Mouse (Mus musculus): ENCODE measurements around the gene Zfp710. TPM values are rescaled to one million over a fixed set of nuclear protein-coding genes. Genes with fewer than 3 reads are reported as not detected.
"Not testable (repeated sequence)": the region's sequence is repeated elsewhere in the genome, so short reads cannot be mapped to it uniquely, and the experiment has no call there.

Gene Zfp710
- total RNA-seq, 2 experiments from 2014 or later = 14.1 to 15.5 TPM

GRCm38 (mm10) chr7:80050382-80050781, 25.8 kb downstream of the Zfp710 start:
- intact Hi-C loops (cut with DNase I; ENCODE audit: low total_unique reads); DNase-seq: not testable (repeated sequence)

GRCm38 (mm10) chr7:80051835-80052234, 27.2 kb downstream of the Zfp710 start:
- intact Hi-C loops (cut with DNase I; ENCODE audit: low total_unique reads) = no loop called here
- DNase-seq = no peak

GRCm38 (mm10) chr7:80052261-80052660, 27.6 kb downstream of the Zfp710 start:
- DNase-seq = peak; percentile 65
- intact Hi-C loops (cut with DNase I; ENCODE audit: low total_unique reads) = no loop called here

- DNase-seq = no peak
- intact Hi-C loops (cut with DNase I; ENCODE audit: low total_unique reads) = no loop called here
Observed at GRCm38 (mm10) chr7:80053147-80053546, 28.5 kb downstream of the Zfp710 start.

- intact Hi-C loops (cut with DNase I; ENCODE audit: low total_unique reads) = no loop called here
- no peak for DNase-seq
Observed at GRCm38 (mm10) chr7:80055781-80056180, 31.2 kb downstream of the Zfp710 start.

GRCm38 (mm10) chr7:80057002-80057691, 32.5 kb downstream of the Zfp710 start:
- intact Hi-C loops (cut with DNase I; ENCODE audit: low total_unique reads) = no loop called here
- DNase-seq = no peak

GRCm38 (mm10) chr7:80057781-80058180, 33.2 kb downstream of the Zfp710 start:
- DNase-seq = no peak
- intact Hi-C loops (cut with DNase I; ENCODE audit: low total_unique reads) = no loop called here

- intact Hi-C loops (cut with DNase I; ENCODE audit: low total_unique reads) = no loop called here
Observed at GRCm38 (mm10) chr7:80058405-80059063, 33.9 kb downstream of the Zfp710 start.

GRCm38 (mm10) chr7:80059064-80059838, 34.6 kb downstream of the Zfp710 start:
- no peak for DNase-seq
- intact Hi-C loops (cut with DNase I; ENCODE audit: low total_unique reads) = no loop called here

More at GRCm38 (mm10) chr7:80058405-80059063, 33.9 kb downstream of the Zfp710 start:
- DNase-seq = no peak

GRCm38 (mm10) chr7:80060012-80060778, 35.6 kb downstream of the Zfp710 start:
- intact Hi-C loops (cut with DNase I; ENCODE audit: low total_unique reads) = no loop called here
- DNase-seq = peak; percentile 46

GRCm38 (mm10) chr7:80062083-80062826, 37.6 kb downstream of the Zfp710 start:
- DNase-seq = no peak
- intact Hi-C loops (cut with DNase I; ENCODE audit: low total_unique reads) = no loop called here

- intact Hi-C loops (cut with DNase I; ENCODE audit: low total_unique reads) = no loop called here
- DNase-seq = no peak
Observed at GRCm38 (mm10) chr7:80063244-80063643, 38.6 kb downstream of the Zfp710 start.

- intact Hi-C loops (cut with DNase I; ENCODE audit: low total_unique reads) = no loop called here
Observed at GRCm38 (mm10) chr7:80063902-80064736, 39.5 kb downstream of the Zfp710 start.

GRCm38 (mm10) chr7:80065250-80065649, 40.6 kb downstream of the Zfp710 start:
- intact Hi-C loops (cut with DNase I; ENCODE audit: low total_unique reads) = no loop called here
- DNase-seq = no peak

More at GRCm38 (mm10) chr7:80063902-80064736, 39.5 kb downstream of the Zfp710 start:
- no peak for DNase-seq

GRCm38 (mm10) chr7:80066675-80067455, 42.3 kb downstream of the Zfp710 start:
- DNase-seq = no peak

GRCm38 (mm10) chr7:80068341-80068740, 43.7 kb downstream of the Zfp710 start:
- DNase-seq = no peak
- intact Hi-C loops (cut with DNase I; ENCODE audit: low total_unique reads) = no loop called here

More at GRCm38 (mm10) chr7:80066675-80067455, 42.3 kb downstream of the Zfp710 start:
- intact Hi-C loops (cut with DNase I; ENCODE audit: low total_unique reads) = no loop called here

Data from gastrocnemius, postnatal 14 days (tissue).